Mouse (Mus musculus) megakaryocyte-erythroid progenitor cell, adult 5-6 weeks (primary cell): Measurements from ENCODE around the gene Tk1. TPM values are rescaled to one million over a fixed set of nuclear protein-coding genes. Genes with fewer than 3 reads are reported as not detected.
"Not testable (repeated sequence)": the region's sequence is repeated elsewhere in the genome, so short reads cannot be mapped to it uniquely, and the experiment has no call there.

Source experiments
- ATAC-seq: replicated peaks from 2 replicates; pipeline ENCODE4 v1.8.0; 2016; ENCODE audit warnings: mild to moderate bottlenecking, inconsistent platforms; ENCODE audit not compliant: severe bottlenecking, poor library complexity, low FRiP score, low TSS enrichment
- total RNA-seq, 2 experiments: library from RNA; stranded (forward) in 1 of 2; stranded (reverse) in 1 of 2; fragments of 200-1000, 215-1000 nt in 1 of 2; fragments of >200 nt in 1 of 2; fragmentation: Nextera tagmentation in 1 of 2; gene quantifications; 2 replicates each; pipeline ENCODE4 v1.2.3; 2014 to 2017

Tk1 gene
- total RNA-seq, 2 experiments from 2014 or later = 52.5 to 266 TPM

- ATAC-seq = peak; percentile 42
Measured at GRCm38 (mm10) chr11:117798160-117798541, 27.7 kb downstream of the Tk1 start.

GRCm38 (mm10) chr11:117797511-117798159 lies 28.3 kb downstream of the Tk1 start, which contains the start of gene 6030468B19Rik:
Gene 6030468B19Rik, plus strand, starts transcription at chr11:117797660.
- ATAC-seq = peak; percentile 84

- peak; percentile 9; the same call in 1 of the 2 replicates for ATAC-seq
Measured at GRCm38 (mm10) chr11:117796954-117797353, 28.9 kb downstream of the Tk1 start.

GRCm38 (mm10) chr11:117794035-117794551 lies 31.8 kb downstream of the Tk1 start:
- no peak for ATAC-seq

GRCm38 (mm10) chr11:117792281-117792888 lies 33.5 kb downstream of the Tk1 start:
- peak; percentile 72 for ATAC-seq

- no peak for ATAC-seq
Measured at GRCm38 (mm10) chr11:117791441-117791761, 34.5 kb downstream of the Tk1 start.

- 0 out of 2 replicates have a peak, but pooled peaks have one; percentile 9 for ATAC-seq
Measured at GRCm38 (mm10) chr11:117790703-117791440, 35.0 kb downstream of the Tk1 start.

- ATAC-seq = peak; percentile 36
Measured at GRCm38 (mm10) chr11:117790286-117790685, 35.6 kb downstream of the Tk1 start.

GRCm38 (mm10) chr11:117788481-117788880 lies 37.4 kb downstream of the Tk1 start:
- not testable (repeated sequence) for ATAC-seq

GRCm38 (mm10) chr11:117786294-117786693 lies 39.6 kb downstream of the Tk1 start:
- ATAC-seq = peak; percentile 53

- ATAC-seq = no peak
Measured at GRCm38 (mm10) chr11:117783683-117784309, 42.1 kb downstream of the Tk1 start.

GRCm38 (mm10) chr11:117783089-117783488 lies 42.8 kb downstream of the Tk1 start:
- ATAC-seq = no peak

GRCm38 (mm10) chr11:117782705-117783034 lies 43.2 kb downstream of the Tk1 start:
- ATAC-seq = no peak

- ATAC-seq = peak; percentile 11
Measured at GRCm38 (mm10) chr11:117781993-117782704, 43.7 kb downstream of the Tk1 start, which contains the start of the genes Tmc8 and Tmc6. Gene Tmc8, plus strand, starts transcription at chr11:117782076. Gene Tmc6, minus strand, starts transcription at chr11:117782198.

- peak; percentile 0; the same call in 1 of the 2 replicates for ATAC-seq
Measured at GRCm38 (mm10) chr11:117781199-117781821, 44.6 kb downstream of the Tk1 start.

GRCm38 (mm10) chr11:117780582-117781111 lies 45.2 kb downstream of the Tk1 start:
- ATAC-seq = peak; percentile 73

GRCm38 (mm10) chr11:117780199-117780515 lies 45.7 kb downstream of the Tk1 start:
- ATAC-seq = peak; percentile 5

GRCm38 (mm10) chr11:117779434-117780198 lies 46.3 kb downstream of the Tk1 start:
- peak; percentile 38 for ATAC-seq
